Mouse (Mus musculus): ENCODE results near the gene Snd1.

GRCm38 (mm10) chr6:28860922-28861321, 386.0 kb downstream of the Snd1 start:
- TF ChIP-seq POLR2A (IDR thresholded peaks at IDR 0.05; ENCODE audit: low read depth, low read length) (no peak), CTCF (IDR thresholded peaks at IDR 0.05; ENCODE audit: borderline replicate concordance, insufficient read depth, low read length) (no peak)

Data from embryonic fibroblast, embryonic 13.5 days (primary cell).